Mouse (Mus musculus) CH12.LX (cell line): ENCODE data around the gene A730015C16Rik.

Experiments used
- CTCF ChIP-seq, 2 experiments: IDR thresholded peaks in 1 of 2; conservative IDR thresholded peaks in 1 of 2; 2 replicates each; pipeline ENCODE4 v1.5.1; 2011 to 2012; ENCODE audit warnings: low read depth in 2 of 2, low read length in 2 of 2, improper control_type of control experiment in 1 of 2, inconsistent platforms in 1 of 2, mild to moderate bottlenecking in 1 of 2, moderate library complexity in 1 of 2
- EP300 ChIP-seq: IDR thresholded peaks from 2 replicates; pipeline ENCODE4 v1.6.1; 2011; ENCODE audit warnings: low read length, improper control_type of control experiment
- NRF1 ChIP-seq: IDR thresholded peaks from 2 replicates; pipeline ENCODE4 v1.6.1; 2014; ENCODE audit warnings: low read depth, mild to moderate bottlenecking, inconsistent platforms, low read length, improper control_type of control experiment, moderate library complexity
- POLR2A ChIP-seq: IDR thresholded peaks from 2 replicates; pipeline ENCODE4 v1.6.1; 2011; ENCODE audit warnings: low read depth, mild to moderate bottlenecking, improper control_type of control experiment, low read length

DNA sequence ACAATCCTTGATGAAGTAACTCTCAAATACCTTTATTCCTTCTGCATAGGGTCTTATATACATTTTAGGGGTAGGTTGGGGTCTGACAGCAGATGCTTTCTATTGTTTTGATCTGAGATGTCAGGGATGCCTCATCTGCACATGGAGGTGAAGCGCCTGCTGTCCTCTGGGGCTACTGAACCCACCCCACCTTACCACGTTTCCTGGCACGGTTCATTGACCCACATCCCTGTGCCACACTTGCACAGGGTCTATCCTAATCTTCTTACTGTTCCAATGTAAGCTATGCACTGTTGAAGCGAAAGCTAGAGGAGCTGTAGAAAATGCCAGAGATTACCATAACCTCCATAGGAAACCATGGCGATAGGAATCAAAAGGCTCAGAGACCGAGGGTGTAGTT lies 36.9 kb downstream of the A730015C16Rik start:
- no peak for TF ChIP-seq CTCF (conservative IDR thresholded peaks at IDR 0.05 in 1 of 2, IDR thresholded peaks at IDR 0.05 in 1 of 2; ENCODE audit: low read depth in 2 of 2, low read length in 2 of 2)
- no peak for TF ChIP-seq NRF1
- TF ChIP-seq EP300: no peak
- TF ChIP-seq POLR2A: no peak
